Mouse (Mus musculus): ENCODE results near the gene Fbh1. TPM values are rescaled to one million over a fixed set of nuclear protein-coding genes. Genes with fewer than 3 reads are reported as not detected.
"Not testable (repeated sequence)": the region's sequence is repeated elsewhere in the genome, so short reads cannot be mapped to it uniquely, and the experiment has no call there.

The Fbh1 gene
- polyA plus RNA-seq, 1 experiment from 2014 or later: 163 TPM

- Histone ChIP-seq H3K9me3 (replicated peaks) (no peaks in the 10 kb centered on the region), H3K36me3 (no peaks in the 10 kb centered on the region), H3K27me3 (peaks cover 12% of the 10 kb centered on the region), H3K27ac (no peak overlapping the region), H3K4me1 (no peaks in the 10 kb centered on the region), H3K9ac (no peak overlapping the region), H3K4me3 (no peak overlapping the region), H3K4me2 (replicated peaks) (no peak overlapping the region)
- no peak for ATAC-seq (ENCODE audit: low FRiP score)
- WGBS: 86% methylated on average over 6 of the region's 6 CpGs
Measured at GRCm38 (mm10) chr2:11712483-11712990, 64.8 kb downstream of the Fbh1 start.

DNA sequence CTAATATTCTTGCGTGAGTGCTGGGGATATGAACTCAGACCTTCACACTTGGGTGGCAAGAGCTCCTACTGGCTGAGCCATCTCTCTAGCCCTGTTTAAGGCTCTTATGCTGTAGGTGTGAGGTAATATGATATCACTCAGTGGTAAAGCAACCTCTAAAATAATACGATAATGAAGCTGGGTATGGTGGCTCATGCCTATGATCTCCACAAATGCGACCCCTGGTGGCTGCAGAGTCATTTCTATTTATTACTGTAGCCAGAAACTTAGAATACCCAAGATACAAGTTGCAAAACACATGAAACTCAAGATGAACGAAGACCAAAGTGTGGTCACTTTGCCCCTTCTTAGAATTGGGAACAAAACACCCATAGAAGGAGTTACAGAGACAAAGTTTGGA, 67.3 kb downstream of the Fbh1 start:
- not testable (repeated sequence) for H3K36me3 ChIP-seq; H3K4me2 ChIP-seq (replicated peaks); ATAC-seq (ENCODE audit: low FRiP score); H3K9ac ChIP-seq; H3K9me3 ChIP-seq (replicated peaks); H3K27ac ChIP-seq; H3K4me3 ChIP-seq
- WGBS: 56% methylated on average over 4 of the region's 4 CpGs
- H3K27me3 ChIP-seq: peaks cover 36% of the 10 kb centered on the region
- peaks cover 11% of the 10 kb centered on the region for H3K4me1 ChIP-seq

DNA sequence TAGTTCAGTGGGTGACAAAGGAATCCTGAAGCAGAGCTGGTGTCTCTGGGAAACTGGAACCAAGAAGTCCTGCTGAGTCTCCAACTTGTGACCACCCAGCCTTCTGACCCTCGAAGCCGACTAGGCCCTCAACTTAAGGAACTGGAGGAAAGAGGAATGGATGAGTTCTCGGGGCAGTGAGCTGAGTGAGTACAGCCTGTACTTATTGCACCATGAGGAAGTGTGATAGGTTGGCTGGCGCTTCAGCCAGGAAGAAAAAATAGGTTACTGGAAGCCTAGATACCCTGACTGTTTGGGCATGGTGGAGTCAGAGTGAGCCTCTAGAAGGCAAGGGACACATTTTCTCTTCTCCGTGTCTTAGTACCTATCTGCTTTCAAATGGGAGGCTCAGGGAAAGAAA, 68.8 kb downstream of the Fbh1 start:
- H3K9ac ChIP-seq: no peak overlapping the region
- H3K4me1 ChIP-seq: peaks cover 12% of the 10 kb centered on the region
- H3K36me3 ChIP-seq: no peaks in the 10 kb centered on the region
- H3K9me3 ChIP-seq (replicated peaks): no peaks in the 10 kb centered on the region
- peaks cover 37% of the 10 kb centered on the region for H3K27me3 ChIP-seq
- 81% methylated on average over 5 of the region's 5 CpGs for WGBS
- H3K4me2 ChIP-seq (replicated peaks): no peak overlapping the region
- H3K4me3 ChIP-seq: no peak overlapping the region
- no peak for ATAC-seq (ENCODE audit: low FRiP score)
- H3K27ac ChIP-seq: no peak overlapping the region

DNA sequence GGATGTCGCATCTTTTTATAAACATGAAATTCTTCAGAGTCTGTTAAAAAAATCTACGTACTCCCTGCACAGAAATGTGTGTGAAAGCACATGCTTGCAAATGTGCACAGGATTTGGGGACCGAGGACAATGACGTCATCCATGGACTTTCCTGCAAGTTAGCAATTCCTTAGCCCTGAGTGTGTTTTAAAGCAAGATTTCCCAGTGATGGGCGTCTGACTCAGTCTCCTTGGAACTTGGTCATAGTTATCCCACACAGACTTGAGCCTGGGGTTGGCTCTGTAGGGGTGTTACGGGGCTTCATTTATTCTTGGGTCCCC, 70.7 kb downstream of the Fbh1 start:
- peak overlapping the region; percentile 100 for H3K4me2 ChIP-seq (replicated peaks)
- WGBS: 43% methylated on average over 6 of the region's 6 CpGs
- no peak overlapping the region for H3K4me3 ChIP-seq

DNA sequence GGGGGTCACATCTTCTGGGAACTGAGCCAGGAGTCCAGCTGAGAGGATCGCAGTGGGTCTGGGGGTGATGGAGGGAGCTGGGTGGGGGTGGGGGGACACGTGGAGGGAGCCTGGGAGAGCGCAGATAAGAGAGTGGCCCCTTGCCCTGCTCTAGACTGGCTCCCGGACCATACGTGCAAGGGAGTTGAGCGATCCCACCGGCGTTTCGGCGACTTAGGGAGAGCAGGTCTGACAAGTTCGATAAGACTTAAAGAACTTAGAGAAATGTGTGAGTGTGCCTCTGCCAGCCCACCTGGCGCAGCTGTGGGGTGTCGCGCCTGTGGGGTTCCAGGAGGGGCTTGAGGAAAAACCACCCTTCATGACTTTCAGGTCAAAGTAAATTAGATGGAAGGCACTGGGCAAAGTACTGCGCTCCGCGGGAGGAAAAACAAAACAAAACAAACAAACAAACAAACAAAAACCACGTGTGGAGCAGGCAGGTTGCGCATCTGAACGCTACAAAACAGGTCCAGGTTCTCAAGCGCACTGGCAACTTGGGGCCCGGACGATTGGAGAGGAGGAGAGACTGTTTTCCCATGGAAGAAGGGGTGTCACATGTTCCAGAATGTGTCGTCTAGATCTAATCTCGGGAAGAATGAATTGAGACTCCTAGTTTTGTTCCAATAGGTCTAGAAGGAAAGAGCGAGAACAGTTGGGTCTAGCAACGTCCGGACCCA, 71.2 kb downstream of the Fbh1 start:
- WGBS: 5% methylated on average over 28 of the region's 28 CpGs
- Histone ChIP-seq H3K27ac (no peak overlapping the region), H3K9me3 (replicated peaks) (no peaks in the 10 kb centered on the region), H3K4me2 (replicated peaks) (peak overlapping the region; percentile 100), H3K4me3 (peak overlapping the region; percentile 55), H3K36me3 (no peaks in the 10 kb centered on the region), H3K27me3 (peaks cover 37% of the 10 kb centered on the region), H3K4me1 (peaks cover 12% of the 10 kb centered on the region), H3K9ac (peak overlapping the region; percentile 64)
- ATAC-seq (ENCODE audit: low FRiP score): peak; percentile 66

More for the DNA sequence above, 70.7 kb downstream of the Fbh1 start:
- ATAC-seq (ENCODE audit: low FRiP score): no peak
- no peak overlapping the region for H3K27ac ChIP-seq
- H3K36me3 ChIP-seq: no peaks in the 10 kb centered on the region
- peaks cover 12% of the 10 kb centered on the region for H3K4me1 ChIP-seq
- H3K9ac ChIP-seq: no peak overlapping the region
- peaks cover 37% of the 10 kb centered on the region for H3K27me3 ChIP-seq
- no peaks in the 10 kb centered on the region for H3K9me3 ChIP-seq (replicated peaks)

- peak; percentile 79 for ATAC-seq (ENCODE audit: low FRiP score)
- Histone ChIP-seq H3K9ac (peak within 1 kb of the TSS; percentile 64), H3K36me3 (no peaks in the 10 kb centered on the region), H3K27me3 (peaks cover 37% of the 10 kb centered on the region), H3K4me2 (replicated peaks) (peak within 1 kb of the TSS; percentile 100), H3K4me3 (peak within 1 kb of the TSS; percentile 55), H3K27ac (no peak within 1 kb of the TSS), H3K9me3 (replicated peaks) (no peaks in the 10 kb centered on the region), H3K4me1 (peaks cover 12% of the 10 kb centered on the region)
- WGBS: under 1% methylated on average over 37 of the region's 37 CpGs
Measured at GRCm38 (mm10) chr2:11705201-11706025, 72.0 kb downstream of the Fbh1 start, which contains the start of gene Il15ra. TSS of gene Il15ra (plus strand) at chr2:11705290.

DNA sequence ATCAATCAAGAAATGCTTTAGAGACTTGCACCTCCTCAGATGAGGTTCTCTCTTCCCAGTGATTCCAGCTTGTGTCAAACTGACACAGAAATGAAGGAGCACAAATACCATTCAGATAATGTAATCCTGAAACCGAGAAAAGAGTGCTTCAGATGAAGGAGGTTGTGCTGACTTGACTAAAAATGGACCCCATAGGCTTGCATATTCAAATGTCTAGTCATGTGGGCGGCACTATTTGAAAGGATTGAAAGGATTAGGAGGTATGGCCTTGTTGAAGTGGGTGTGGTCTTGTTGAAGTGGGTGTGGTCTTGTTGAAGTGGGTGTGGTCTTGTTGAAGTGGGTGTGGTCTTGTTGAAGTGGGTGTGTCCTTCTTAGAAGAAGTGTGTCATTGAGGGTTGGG, 77.5 kb downstream of the Fbh1 start:
- no peak for ATAC-seq (ENCODE audit: low FRiP score)

GRCm38 (mm10) chr2:11698994-11699393, 78.4 kb downstream of the Fbh1 start:
- H3K4me3 ChIP-seq: no peak overlapping the region
- no peak for ATAC-seq (ENCODE audit: low FRiP score)
- 44% methylated on average over 5 of the region's 5 CpGs for WGBS
- H3K27me3 ChIP-seq: no peaks in the 10 kb centered on the region
- no peaks in the 10 kb centered on the region for H3K36me3 ChIP-seq
- no peaks in the 10 kb centered on the region for H3K9me3 ChIP-seq (replicated peaks)
- no peaks in the 10 kb centered on the region for H3K4me1 ChIP-seq
- no peak overlapping the region for H3K4me2 ChIP-seq (replicated peaks)
- H3K27ac ChIP-seq: no peak overlapping the region
- no peak overlapping the region for H3K9ac ChIP-seq

More for the DNA sequence above, 77.5 kb downstream of the Fbh1 start:
- no peaks in the 10 kb centered on the region; the same call in 1 of the 2 replicates for H3K27me3 ChIP-seq
- no peak overlapping the region for H3K4me3 ChIP-seq
- H3K9ac ChIP-seq: no peak overlapping the region
- no peaks in the 10 kb centered on the region for H3K36me3 ChIP-seq
- no peaks in the 10 kb centered on the region for H3K9me3 ChIP-seq (replicated peaks)
- no peak overlapping the region for H3K27ac ChIP-seq
- H3K4me1 ChIP-seq: no peaks in the 10 kb centered on the region
- 79% methylated on average over 2 of the region's 2 CpGs for WGBS
- no peak overlapping the region for H3K4me2 ChIP-seq (replicated peaks)

GRCm38 (mm10) chr2:11695867-11696266, 81.5 kb downstream of the Fbh1 start:
- Histone ChIP-seq H3K4me2 (replicated peaks) (no peak overlapping the region), H3K4me1 (no peaks in the 10 kb centered on the region), H3K9me3 (replicated peaks) (no peaks in the 10 kb centered on the region), H3K27ac (no peak overlapping the region), H3K9ac (no peak overlapping the region), H3K36me3 (no peaks in the 10 kb centered on the region), H3K4me3 (no peak overlapping the region), H3K27me3 (no peaks in the 10 kb centered on the region)
- no peak for ATAC-seq (ENCODE audit: low FRiP score)
- 70% methylated on average over 2 of the region's 2 CpGs for WGBS

GRCm38 (mm10) chr2:11694104-11694503, 83.3 kb downstream of the Fbh1 start:
- Histone ChIP-seq H3K36me3 (no peaks in the 10 kb centered on the region), H3K27ac (no peak overlapping the region), H3K27me3 (no peaks in the 10 kb centered on the region), H3K4me3 (no peak overlapping the region), H3K9ac (no peak overlapping the region), H3K9me3 (replicated peaks) (no peaks in the 10 kb centered on the region), H3K4me2 (replicated peaks) (no peak overlapping the region), H3K4me1 (no peaks in the 10 kb centered on the region)
- no peak for ATAC-seq (ENCODE audit: low FRiP score)
- whole genome bisulfite sequencing: 96% methylated on average over 2 of the region's 2 CpGs

- Histone ChIP-seq H3K27me3 (no peaks in the 10 kb centered on the region), H3K4me1 (no peaks in the 10 kb centered on the region), H3K4me3 (no peak overlapping the region), H3K36me3 (no peaks in the 10 kb centered on the region), H3K9me3 (replicated peaks) (no peaks in the 10 kb centered on the region), H3K9ac (no peak overlapping the region), H3K27ac (no peak overlapping the region), H3K4me2 (replicated peaks) (no peak overlapping the region)
- WGBS: 93% methylated on average over 4 of the region's 4 CpGs
- ATAC-seq (ENCODE audit: low FRiP score): no peak
Measured at GRCm38 (mm10) chr2:11693352-11693751, 84.0 kb downstream of the Fbh1 start.
